Mouse (Mus musculus) E14TG2a.4 (cell line): ENCODE measurements around the gene C1qtnf2.

Source experiments
- CTCF ChIP-seq: conservative IDR thresholded peaks from 2 replicates; pipeline ENCODE4 v1.5.1; 2014; ENCODE audit warnings: low read length
- NANOG ChIP-seq: IDR thresholded peaks from 2 replicates; pipeline ENCODE4 v1.6.1; 2014; ENCODE audit warnings: borderline replicate concordance, low read length, mixed read lengths

DNA sequence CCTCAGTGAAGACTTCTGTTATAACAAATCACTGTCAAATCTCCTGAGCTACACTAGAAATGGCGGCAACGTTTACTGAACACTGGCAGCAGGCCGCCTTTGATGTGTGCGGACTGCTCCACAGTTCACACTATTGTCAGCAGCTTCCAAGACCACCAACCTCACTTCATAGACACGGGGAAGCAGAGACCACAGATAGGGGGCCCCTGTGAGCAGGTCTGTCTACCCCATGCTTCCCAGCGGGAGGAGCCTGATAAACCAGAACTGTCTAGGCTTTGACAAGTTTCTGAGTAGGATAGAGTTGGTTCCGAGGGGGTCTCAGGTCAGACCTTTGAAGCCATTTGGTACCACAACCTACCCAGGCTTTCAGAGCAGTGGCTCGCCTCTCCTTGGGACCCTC lies 21.0 kb downstream of the C1qtnf2 start:
- TF ChIP-seq CTCF (peak; percentile 32), NANOG (no peak)
